Mouse (Mus musculus): ENCODE data around the gene Htra2.

Htra2 gene

DNA sequence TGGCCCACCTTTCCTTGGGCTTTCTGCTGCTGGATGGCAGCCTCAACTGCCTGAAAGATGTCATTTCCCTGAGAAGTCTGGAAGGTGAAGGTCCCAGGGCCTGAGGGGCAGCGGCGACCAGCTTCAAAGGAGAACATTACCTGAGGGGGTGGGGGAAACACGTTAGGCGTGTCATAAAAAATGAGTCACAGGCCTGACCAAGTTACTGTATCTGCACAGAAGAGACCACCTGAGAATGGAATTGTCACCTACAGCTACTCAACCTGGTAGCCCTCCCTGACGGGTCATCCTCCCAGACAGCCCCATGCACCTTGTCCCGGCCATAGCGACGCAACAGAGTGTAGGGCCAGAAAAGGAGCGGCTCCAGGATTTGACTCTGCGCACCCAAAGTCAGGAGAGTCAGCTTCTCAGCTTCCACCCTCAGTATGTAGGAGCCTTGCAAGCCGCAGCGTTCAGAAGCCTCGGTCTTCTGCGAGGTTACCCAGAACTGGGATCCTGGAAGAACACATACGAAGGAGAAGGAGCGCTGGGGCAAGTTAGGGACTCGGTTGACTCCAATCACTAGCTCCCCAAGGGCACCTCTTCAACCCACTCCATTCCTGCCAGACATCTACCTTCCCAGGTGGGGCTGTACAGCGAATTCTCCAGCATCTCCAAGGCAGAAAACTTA, 23.0 kb downstream of the Htra2 start:
- DNase-seq (ENCODE audit: low spot score) = no peak

DNA sequence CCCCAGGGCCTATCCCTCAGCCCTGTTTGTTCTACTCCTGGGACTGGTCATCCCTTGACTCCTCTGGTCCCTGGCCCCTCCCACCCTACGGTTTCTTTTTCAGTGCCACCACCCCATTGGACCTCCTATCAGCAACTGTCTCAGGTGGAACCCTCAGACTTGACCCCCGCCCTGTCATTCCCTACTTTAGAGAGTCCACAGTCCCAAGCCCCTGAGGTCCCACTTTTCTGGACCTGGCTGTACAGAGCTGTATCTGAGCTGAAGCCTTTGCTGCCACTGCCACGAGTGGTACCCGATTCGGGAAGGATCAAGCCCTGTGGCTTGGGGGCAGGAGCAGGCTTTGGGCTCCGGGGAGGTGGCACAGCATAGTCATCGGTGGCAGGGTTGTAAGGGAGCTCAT, 24.0 kb downstream of the Htra2 start:
- DNase-seq (ENCODE audit: low spot score) = no peak

DNA sequence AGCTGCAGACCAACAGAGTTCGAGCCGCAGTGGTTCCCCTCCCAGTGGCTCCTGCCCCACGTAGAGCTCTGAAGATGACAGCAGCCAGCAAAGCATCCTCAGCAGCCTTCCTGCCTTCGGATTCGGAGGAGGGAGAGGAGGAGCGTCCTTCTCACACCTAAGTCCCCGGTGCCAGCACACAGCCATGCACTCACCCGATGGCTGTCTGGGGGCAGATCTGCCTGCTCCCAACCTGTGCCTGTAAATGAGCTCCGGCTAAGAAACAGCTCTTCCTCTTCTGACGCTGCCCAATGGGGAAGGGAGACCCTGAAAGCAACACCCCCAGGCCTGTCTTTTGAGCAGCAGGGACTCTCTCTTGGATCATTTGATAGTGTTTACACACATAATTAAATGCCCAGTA, 25.3 kb downstream of the Htra2 start:
- no peak for DNase-seq (ENCODE audit: low spot score)

DNA sequence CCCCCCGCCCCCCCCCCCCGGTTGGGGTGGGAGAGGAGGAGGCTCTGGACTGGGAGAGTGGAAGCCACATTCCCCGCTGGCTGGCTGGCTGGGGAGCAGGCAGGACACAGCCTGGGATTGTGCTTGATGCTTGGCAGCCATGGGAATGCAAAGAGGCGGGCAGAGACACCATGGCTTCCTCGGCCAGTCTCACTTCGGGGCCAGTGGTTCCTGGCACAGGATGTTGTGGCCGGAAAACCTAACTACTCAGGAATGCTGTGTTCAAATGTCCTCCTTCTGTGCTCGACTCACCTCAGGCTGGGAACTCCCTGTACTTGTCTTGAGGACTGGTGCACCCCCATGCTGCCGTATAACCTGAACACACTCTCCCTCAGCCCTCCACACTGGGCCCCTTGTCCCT, 27.4 kb downstream of the Htra2 start:
- no peak for DNase-seq (ENCODE audit: low spot score)

DNA sequence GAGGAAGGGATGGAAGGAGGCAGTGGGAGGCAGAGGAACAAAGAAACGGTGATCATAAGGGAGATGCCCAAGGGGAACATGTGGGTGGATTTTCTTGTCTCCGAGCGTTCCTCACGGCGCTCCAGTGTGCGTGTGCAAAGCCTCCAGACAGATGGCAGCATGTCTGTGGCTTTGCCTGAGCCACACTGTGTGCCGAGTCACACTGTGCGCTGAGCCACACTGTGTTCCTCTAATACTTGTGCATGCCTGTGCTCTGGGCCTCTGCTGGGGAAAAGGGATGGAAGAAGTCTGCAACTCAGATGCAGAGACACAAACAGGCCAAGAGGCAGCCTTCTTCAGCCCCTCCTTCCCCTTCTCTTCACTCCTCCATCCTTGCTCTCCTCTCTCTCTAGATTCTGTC, 27.8 kb downstream of the Htra2 start:
- no peak for DNase-seq (ENCODE audit: low spot score)

DNA sequence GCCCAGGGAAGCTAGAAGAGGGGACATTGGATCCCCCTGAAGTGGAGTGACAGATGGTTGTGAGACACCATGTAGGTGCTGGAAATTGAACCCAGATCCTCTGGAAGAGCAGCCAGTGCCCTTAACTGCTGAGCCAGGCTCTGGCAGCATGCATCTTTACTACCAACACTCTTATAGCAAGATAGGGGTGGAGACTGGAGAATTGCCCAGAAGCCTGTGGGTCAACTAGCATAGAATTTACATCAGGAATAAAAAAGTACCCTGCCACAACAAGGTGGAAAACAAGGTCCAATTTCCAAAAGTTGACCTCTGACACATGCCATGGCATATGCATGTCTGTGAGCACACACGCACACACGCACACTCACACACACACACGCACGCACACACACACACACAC, 29.9 kb downstream of the Htra2 start:
- no peak for DNase-seq (ENCODE audit: low spot score)

DNA sequence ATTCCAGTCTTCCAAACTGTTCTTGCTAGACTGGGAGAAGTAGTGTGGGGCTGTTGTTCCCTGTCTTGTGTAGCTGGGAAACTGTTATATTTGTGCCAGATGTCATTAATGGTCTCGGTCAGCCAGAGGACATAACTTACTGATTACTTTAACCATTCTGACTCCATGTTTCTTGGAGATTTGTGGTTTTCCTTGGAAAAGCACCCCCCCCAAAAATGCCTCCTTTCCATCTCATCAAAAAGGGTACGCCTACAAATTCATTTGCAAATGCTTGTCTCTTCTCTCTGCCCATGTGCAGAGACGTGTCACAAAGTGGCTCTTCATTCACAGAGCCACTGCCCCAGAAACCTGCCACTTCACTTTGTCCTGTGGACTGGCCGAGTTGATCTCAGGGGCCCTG, 30.7 kb downstream of the Htra2 start:
- DNase-seq (ENCODE audit: low spot score) = no peak

DNA sequence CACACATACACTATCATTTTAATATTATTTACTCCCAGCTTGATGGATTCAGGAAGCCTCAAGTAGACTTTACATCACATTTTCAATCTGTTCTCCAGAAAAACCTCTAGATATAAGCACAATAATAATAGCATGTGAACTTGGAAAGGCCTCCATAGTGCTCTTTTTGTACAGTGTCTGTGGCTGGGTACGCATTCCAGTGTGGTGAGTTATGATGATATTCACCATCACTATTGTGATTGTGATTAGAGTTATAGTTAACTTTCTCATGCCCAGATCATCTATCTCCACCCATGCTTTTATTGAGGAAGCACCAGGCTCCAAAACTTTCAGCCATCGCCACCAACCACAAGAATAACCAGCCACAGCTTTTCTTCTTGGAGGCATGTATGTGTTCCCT, 31.3 kb downstream of the Htra2 start:
- DNase-seq (ENCODE audit: low spot score) = no peak

DNA sequence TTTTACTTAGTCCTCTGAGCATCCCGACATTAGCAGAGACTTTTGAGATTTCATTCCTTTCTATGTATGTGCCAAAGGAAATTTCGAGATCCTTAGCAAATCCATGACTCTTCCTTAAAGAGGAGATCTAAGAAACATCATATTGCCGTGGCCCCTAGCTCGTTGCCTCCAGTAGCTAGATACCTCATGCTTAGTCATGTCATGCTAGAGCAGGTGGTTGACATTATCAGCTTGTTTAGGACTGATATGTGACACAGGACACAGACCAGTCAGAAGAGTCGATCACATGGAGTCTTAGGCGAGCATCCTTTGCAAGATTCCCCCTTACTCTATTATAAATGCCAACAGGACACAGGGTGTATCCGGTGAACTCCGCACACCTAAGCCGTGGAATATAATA, 32.1 kb downstream of the Htra2 start:
- no peak for DNase-seq (ENCODE audit: low spot score)

DNA sequence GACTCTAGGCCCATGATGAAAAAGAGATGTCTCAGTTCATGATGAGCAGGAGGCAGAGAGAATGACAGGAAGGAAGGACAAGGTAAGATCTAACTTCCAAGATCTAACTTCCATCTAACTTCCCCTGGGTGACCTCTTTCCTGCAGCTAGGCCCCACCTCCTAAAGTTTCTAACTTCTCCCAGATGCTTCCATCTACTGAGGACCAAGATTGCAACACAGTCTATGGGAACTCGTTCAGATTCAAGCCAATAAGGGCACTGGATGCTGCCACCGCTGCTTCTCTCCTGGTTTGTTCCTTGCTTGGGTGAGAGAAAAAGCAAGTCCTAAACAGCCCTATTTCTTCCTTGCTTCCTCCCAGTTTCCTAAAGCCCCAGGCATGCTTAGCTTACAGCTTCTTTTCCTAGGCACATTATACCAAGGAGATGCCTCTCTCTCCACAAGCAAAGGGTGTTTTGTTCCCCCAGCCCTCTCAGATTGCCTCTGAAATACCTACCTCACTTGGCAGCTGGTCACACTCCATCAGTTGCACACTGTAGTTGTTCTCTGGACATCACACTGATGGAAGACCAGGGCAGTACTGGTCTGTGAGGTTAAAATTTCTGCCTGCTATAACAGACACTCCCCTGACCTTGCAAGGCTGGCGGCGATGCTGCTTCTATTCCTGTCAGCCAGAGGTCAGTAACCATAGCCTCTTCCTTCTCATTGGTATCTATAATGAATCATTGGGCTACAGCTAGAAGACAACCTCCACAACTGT, 34.1 kb downstream of the Htra2 start:
- DNase-seq (ENCODE audit: low spot score) = no peak

DNA sequence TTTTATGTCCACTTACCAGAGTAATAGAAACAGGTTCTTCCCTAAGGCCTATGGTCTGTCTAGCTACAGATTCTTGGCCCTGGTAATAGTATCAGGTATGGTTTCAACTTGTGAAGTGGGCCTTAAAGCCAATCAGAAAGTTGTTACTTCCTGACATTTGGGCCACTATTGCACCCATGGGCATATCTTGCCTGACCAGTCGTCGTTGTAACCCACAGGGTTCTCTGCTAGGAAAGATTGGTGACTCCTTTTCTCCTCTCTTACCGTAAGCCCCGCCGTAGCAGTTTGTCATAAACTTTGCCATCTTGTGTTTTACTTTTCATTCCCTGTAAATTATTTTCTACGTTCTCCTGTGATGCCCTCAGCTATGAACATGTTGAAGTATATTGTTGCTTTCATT, 35.0 kb downstream of the Htra2 start:
- DNase-seq (ENCODE audit: low spot score) = no peak

DNA sequence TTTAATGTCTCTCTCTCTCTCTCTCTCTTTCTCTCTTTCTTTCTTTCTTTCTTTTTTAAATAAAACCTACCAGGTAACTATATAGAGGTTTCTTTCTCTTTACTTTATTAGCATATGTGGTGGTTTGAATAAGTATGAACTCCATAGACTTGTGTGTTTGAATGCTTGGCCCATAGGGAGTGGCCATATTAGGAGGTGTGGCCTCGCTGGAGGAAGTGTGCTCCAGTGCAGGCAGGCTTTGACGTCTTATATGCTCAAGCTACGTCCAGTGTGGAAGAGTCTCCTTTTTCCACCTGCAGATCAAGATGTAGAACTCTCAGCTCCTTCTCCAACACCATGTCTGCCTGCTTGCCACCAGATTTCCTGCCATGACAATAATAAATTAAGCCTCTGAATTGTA, 36.0 kb downstream of the Htra2 start:
- DNase-seq (ENCODE audit: low spot score) = no peak

DNA sequence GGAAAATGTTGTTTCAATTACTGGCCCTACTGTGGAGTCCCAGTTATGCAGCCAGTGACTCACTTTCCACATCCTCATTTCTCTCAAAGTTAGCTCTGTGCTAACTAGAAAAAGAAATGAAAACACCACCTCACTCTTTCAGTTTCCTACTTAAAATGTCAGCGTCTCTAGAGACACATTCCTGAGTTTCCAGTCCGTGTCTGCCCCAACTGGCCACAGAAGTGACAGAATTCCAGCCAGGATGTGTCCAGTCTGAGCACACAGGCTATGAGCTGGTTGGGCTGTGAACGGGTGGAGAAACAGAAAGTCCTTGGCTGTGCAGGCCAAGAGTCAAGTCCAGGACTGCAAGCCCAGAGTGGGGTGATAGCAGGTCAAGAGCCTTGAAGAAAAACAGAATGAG, 37.9 kb downstream of the Htra2 start:
- DNase-seq (ENCODE audit: low spot score) = no peak

DNA sequence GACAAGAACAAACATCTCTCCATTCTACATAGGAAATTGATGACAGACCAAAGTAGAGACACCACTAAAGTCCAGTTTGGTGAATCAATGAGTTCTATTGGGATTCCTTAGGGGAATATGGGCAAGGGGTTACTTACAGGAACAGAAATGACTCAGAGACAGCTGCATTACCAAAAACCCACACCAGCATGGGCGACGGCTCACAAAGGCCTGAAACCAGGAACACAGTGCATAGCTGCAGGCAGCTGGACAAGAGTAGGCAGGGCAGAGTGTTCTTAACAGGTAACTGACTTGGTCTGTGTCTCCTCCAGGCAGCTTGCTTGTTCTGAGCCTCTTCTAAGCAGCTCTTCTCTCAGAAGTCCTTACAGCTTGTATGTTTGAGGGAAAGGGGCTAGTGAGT, 39.3 kb downstream of the Htra2 start:
- no peak for DNase-seq (ENCODE audit: low spot score)

DNA sequence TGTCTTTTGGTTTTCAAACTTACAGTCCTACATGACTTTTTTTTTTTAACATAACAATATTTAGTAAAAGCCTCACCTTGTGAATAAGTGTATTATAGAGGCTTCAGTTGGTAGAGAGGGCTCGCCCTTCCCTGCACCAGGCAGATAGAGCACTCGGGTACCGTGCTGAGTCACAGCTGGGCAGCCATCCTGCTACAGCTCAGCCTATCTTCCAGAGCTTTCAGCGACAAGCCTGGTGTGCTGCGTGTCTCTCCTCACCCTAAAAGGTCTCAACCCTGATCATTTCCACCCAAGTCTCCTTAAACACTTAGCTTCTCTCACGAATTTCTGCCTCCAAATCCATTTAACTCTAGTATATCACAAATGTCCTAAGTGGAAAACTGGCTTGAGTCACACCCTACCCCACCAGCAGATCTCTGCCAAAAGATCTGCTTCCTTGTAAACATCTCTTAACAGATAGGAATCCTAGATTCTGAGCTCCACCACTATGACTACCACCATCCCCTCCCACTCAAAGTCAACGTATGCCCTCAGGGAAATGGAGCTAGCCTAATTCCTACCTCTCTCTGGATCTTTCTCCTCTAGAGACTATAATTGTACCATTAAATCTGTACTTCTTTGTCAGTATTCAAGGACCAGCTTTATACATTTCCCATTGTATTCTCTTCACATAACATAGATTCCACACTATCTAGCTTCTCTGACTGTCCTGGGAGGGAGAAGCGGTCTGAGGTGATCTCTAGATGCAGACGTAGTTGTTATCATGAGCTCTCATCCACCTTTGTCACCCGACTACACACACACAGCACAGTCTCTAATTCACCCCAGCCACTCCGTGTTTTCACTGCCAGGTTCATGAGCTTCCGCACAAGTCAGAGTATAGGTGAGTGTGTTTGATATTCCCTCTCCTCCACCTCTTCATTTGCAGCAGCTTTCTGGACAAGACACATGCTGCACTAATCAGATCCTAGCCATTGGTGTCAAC, 40.3 kb downstream of the Htra2 start:
- DNase-seq (ENCODE audit: low spot score) = no peak

DNA sequence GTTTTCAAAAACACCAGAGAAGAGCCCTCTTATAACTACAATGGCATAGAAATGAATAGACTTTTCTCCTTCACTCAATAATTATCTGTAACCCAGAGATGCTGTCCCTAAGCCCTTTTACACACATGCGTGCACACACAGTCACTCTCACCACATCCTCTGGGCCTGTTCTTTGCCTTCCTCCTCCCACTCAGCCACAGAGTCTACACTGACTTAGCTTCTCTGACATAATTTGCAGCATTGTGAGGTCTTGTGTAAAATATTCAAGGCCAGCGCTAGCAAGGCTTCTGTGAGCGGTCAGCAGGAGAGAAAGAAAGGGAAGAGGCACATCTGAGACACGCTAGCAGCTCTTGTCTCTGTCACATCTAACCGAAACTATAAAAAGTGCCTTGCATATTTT, 41.6 kb downstream of the Htra2 start:
- no peak for DNase-seq (ENCODE audit: low spot score)

DNA sequence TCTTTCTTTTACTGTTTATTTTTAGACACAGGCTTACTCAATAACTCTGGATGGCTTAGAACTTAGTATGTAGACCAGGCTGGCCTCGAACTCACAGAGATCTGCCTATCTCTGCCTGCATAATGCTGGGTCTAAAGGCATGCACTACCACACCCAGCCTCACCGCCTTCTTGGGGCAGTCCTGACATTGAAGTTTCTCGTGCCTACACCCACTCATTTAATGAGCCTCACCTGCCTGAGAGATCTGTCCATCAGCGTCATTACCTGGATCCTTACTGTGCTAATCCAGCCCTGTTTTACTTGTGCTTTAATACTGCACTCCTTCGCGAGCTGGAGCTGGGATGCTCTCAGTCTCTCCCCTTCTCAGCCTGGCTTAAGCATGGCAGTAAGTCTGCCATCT, 43.3 kb downstream of the Htra2 start:
- no peak for DNase-seq (ENCODE audit: low spot score)

DNA sequence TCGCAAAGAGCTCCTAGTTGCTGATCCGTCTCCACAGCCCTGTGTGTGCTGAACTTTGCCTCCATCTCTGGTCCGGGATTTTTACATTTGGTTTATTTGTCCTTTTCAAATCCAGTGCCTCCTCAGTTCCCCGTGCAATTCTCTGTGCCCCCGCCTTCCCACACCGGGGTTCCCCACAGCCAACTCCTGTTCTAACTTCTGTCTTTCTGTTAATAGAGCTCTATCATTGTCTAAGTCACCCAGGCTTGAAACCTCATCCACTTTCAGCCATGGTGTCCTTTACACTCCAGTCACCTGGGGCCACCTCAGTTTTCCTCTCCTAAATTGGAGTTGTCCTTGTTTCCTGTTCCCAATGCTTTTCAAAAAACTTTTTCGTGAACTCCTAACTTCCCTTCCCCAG, 43.8 kb downstream of the Htra2 start:
- DNase-seq (ENCODE audit: low spot score) = no peak

DNA sequence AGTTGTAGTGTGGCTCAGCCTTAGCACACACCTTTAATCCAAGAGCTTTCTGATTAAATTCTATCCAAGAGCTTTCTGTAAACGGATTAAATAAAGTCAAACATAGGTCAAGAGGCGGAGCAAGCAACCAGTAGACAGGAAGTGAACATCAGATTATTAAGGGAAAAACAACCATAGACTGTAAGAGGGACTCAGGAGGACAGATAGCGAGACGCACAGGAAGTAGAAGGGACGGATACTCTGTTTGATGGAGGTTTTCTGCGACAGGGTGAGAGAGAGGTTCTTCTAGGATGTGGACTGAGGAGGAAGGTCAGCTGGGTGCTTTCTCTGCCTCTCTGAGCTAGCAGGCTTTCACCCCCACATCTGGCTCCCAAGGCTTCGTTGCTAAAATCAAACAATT, 45.1 kb downstream of the Htra2 start:
- DNase-seq (ENCODE audit: low spot score) = no peak

DNA sequence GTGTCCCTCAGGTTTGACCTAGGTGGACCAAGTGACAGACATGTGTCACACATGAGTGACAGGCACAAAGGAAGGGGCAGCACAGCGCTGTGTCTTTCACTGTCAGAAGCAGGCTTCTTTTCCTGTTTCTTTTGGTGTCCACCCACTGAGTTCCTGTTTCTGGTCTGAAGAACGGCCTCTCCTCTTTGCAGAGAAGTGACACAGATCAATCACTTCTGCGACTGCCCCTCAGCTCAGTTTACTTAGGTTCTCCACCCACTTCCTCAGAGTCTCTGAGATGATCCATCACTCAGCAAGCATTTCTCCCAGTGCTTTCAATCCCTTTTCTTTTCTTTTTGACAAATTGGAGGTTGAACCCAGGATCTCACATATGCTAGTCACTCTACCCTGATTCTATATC, 46.4 kb downstream of the Htra2 start:
- no peak for DNase-seq (ENCODE audit: low spot score)

DNA sequence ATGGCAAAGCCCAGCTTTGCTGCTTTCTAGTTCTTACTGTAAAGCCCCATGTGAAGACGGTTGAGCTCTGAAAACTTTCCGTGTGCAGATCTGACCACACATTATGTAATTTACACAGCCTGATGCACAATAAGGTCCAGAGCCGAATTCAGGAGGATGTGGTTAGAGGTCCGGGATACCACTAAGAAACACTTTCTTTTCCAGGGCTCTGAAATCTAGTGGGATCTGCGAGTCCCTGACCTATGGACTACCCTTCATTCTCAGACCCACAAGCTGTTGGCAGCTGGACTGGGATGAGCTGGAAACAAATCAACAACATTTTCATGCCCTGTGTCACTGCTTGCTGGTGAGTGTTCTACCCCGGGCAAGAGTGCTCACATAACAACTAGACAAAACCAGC, 49.0 kb downstream of the Htra2 start:
- no peak for DNase-seq (ENCODE audit: low spot score)

DNA sequence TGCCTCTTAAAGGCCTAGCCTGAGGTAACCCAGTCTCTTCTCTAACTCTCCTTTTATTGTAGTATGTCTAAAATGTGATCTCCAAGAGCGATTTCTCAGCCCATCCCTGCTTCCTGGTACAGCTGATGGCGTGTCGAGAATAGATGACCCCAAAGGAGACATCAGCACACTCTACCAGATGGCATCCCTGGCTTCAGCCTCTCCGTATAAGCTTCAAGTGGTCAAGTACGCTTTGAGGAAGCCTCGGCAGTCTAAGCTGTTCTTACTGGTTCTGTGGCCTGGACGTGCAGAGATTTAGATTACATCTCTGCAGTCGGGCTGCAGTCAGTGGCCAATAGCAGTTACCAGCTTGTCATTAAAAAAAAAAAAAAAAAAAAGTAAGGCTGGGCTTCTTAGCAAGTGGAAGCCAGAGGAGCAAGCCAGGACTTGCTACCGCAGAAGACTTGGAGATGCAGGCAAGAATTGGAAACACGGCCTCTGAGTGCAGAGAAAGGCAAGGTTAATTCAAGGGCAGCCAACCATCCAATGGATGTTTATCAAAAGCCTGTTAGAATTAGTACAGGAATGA, 49.5 kb downstream of the Htra2 start:
- DNase-seq (ENCODE audit: low spot score) = no peak

DNA sequence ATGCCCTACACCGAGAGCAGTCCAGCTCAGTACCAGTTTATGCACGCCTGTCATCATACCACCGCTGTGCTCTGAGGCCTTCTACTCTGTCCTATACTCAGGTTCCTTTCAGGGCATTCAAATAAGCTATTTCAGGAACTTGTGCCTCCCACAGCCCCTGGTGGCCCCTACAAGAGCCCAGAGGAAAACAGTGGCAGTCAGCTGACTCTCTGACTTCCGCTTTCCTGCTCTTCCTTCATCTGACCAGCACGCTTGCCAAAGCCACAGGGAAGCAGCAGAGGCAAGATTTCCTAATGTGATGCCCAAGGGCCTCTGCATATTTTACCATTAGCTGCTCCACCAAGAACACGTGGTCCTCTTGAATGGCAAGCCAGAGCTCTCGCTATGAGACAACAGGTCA, 50.2 kb downstream of the Htra2 start:
- DNase-seq (ENCODE audit: low spot score) = no peak

All from yolk sac, embryonic 10.5 days (tissue).